Mouse (Mus musculus) cerebellum, postnatal 14 days (tissue): ENCODE results near the gene Slc30a1.

ENCODE experiments used
- DNase-seq, 2 experiments: peaks; one replicate each; pipeline ENCODE4 v3.0.0; 2021; ENCODE audit warnings: mixed read lengths in 2 of 2

The Slc30a1 gene

GRCm38 (mm10) chr1:191945341-191945740 lies 38.8 kb downstream of the Slc30a1 start:
- no peak for DNase-seq

- no peak for DNase-seq
Observed at GRCm38 (mm10) chr1:191945756-191946155, 39.2 kb downstream of the Slc30a1 start.

- no peak for DNase-seq
Observed at GRCm38 (mm10) chr1:191946261-191946660, 39.7 kb downstream of the Slc30a1 start.

GRCm38 (mm10) chr1:191946835-191947234 lies 40.3 kb downstream of the Slc30a1 start:
- DNase-seq: no peak

GRCm38 (mm10) chr1:191947796-191948195 lies 41.2 kb downstream of the Slc30a1 start:
- no peak for DNase-seq

- no peak for DNase-seq
Observed at GRCm38 (mm10) chr1:191948600-191948999, 42.0 kb downstream of the Slc30a1 start.

GRCm38 (mm10) chr1:191950611-191951010 lies 44.0 kb downstream of the Slc30a1 start:
- no peak for DNase-seq

GRCm38 (mm10) chr1:191952733-191953335 lies 46.3 kb downstream of the Slc30a1 start:
- DNase-seq: no peak

- DNase-seq: no peak
Observed at GRCm38 (mm10) chr1:191955101-191955500, 48.5 kb downstream of the Slc30a1 start.

- DNase-seq: no peak
Observed at GRCm38 (mm10) chr1:191956261-191956660, 49.7 kb downstream of the Slc30a1 start.

GRCm38 (mm10) chr1:191956871-191957270 lies 50.3 kb downstream of the Slc30a1 start:
- DNase-seq: peak; percentile 33 to 46

- peak; percentile 43 to 57 for DNase-seq
Observed at GRCm38 (mm10) chr1:191957321-191957720, 50.8 kb downstream of the Slc30a1 start.

- DNase-seq: no peak
Observed at GRCm38 (mm10) chr1:191960946-191961345, 54.4 kb downstream of the Slc30a1 start.
